In genomic region chr3:121489462-121490118, GRCm38 (mm10) we compare ENCODE assay signal across 8 mouse cellular contexts. TPM values are rescaled to one million over a fixed set of nuclear protein-coding genes. Genes with fewer than 3 reads are reported as not detected.
DNase-seq lines count a peak whose midpoint lies in the region; ATAC-seq and TF ChIP-seq lines count a peak whose summit lies in the region.

No protein-coding gene starts in this region.

- no peak overlapping the region for H3K27ac ChIP-seq in lung, postnatal 0 days (ENCODE audit: low read length)

- TF ChIP-seq EP300 in lung, postnatal 0 days (IDR thresholded peaks at IDR 0.05): no peak

- no peak overlapping the region for H3K4me2 ChIP-seq in lung, postnatal 0 days (replicated peaks; ENCODE audit: low read depth, low read length)

- H3K9me3 ChIP-seq in lung, postnatal 0 days (ENCODE audit: low read length): no peaks in the 10 kb centered on the region

- no peaks in the 10 kb centered on the region for H3K4me1 ChIP-seq in lung, postnatal 0 days (ENCODE audit: insufficient read depth, low read depth, low read length)

- ATAC-seq in lung, postnatal 0 days: peak; percentile 35; the same call in 1 of the 2 replicates

- TF ChIP-seq CTCF in lung, postnatal 0 days (IDR thresholded peaks at IDR 0.05): no peak

- H3K9ac ChIP-seq in lung, postnatal 0 days (replicated peaks; ENCODE audit: low read depth): no peak overlapping the region

- no peak for DNase-seq in lung, postnatal 0 days (ENCODE audit: low spot score)
- no peak for DNase-seq in lung, postnatal 4 days
- DNase-seq in frontal cortex, postnatal 14 days (ENCODE audit: low spot score in 2 of 2): peak; percentile 19 to 42
- DNase-seq in left cerebral cortex, postnatal 10 days (ENCODE audit: extremely low spot score in 1 of 2, low spot score in 2 of 2): peak; percentile 32 to 55
- peak; percentile 44 to 50 for DNase-seq in right cerebral cortex, postnatal 36 days (ENCODE audit: low spot score in 2 of 2)
- DNase-seq in thymus, postnatal 36 days: no peak
- DNase-seq in spleen, postnatal 36 days (ENCODE audit: low spot score in 2 of 2): no peak
- no peak for DNase-seq in embryo, embryonic 11 days

- no peaks in the 10 kb centered on the region for H3K27me3 ChIP-seq in lung, postnatal 0 days (replicated peaks; ENCODE audit: insufficient read depth, low read length)

- no peak overlapping the region for H3K4me3 ChIP-seq in lung, postnatal 0 days (ENCODE audit: low read depth, low read length)

- no peaks in the 10 kb centered on the region for H3K36me3 ChIP-seq in lung, postnatal 0 days (ENCODE audit: insufficient read depth, low read length)

- intact Hi-C loops in left cerebral cortex, postnatal 10 days (cut with DNase I): no loop called here

- WGBS in lung, postnatal 0 days: 58% methylated on average over 12 of the region's 12 CpGs

RNA-seq across cellular contexts. Expression of gene Slc44a3, which starts 42.6 kb away (rescaled TPM):
- polyA plus RNA-seq in lung, postnatal 0 days (2015; fragmentation: Nextera tagmentation; extraction: Ambion mirVana): 45.4 and 48.7 TPM in 2 replicates
- total RNA-seq in left cerebral cortex, postnatal 10 days (2021): under 1 TPM in 1 of 2 experiments, not detected in 1; 0.17 TPM

Comparison
In these comparisons a context has a peak if more than half of its experiments do, and no peak if none do; other contexts are left out.
1. DNase-seq: peak in frontal cortex, postnatal 14 days (2 of 2), left cerebral cortex, postnatal 10 days (2 of 2) and right cerebral cortex, postnatal 36 days (2 of 2); none in lung, postnatal 0 days (single experiment), lung, postnatal 4 days (0 of 2), thymus, postnatal 36 days (0 of 2), spleen, postnatal 36 days (0 of 2) and embryo, embryonic 11 days (single experiment).